Mouse (Mus musculus) small intestine, adult 2 months (tissue): ENCODE measurements around the gene Rad1. TPM values are rescaled to one million over a fixed set of nuclear protein-coding genes. Genes with fewer than 3 reads are reported as not detected.

ENCODE experiments used
- H3K27ac ChIP-seq: fragments of 200-500 bp; 2 replicates; pipeline ENCODE4 v1.5.1; 2012; ENCODE audit warnings: low read depth, low read length, control low read depth, inconsistent platforms; ENCODE audit not compliant: insufficient read depth
- H3K27me3 ChIP-seq: fragments of 200-500 bp; 2 replicates; pipeline ENCODE4 v1.6.1; 2012; ENCODE audit warnings: mild to moderate bottlenecking, moderate library complexity, low read length, inconsistent platforms; ENCODE audit not compliant: control insufficient read depth, insufficient read depth
- H3K36me3 ChIP-seq: fragments of 200-500 bp; 2 replicates; pipeline ENCODE4 v1.6.1; 2012; ENCODE audit warnings: mild to moderate bottlenecking, low read length, control low read depth, inconsistent platforms; ENCODE audit not compliant: control insufficient read depth, insufficient read depth
- H3K4me1 ChIP-seq: fragments of 200-500 bp; 2 replicates; pipeline ENCODE4 v1.6.1; 2012; ENCODE audit warnings: low read length, inconsistent platforms, mixed read lengths; ENCODE audit not compliant: control insufficient read depth, insufficient read depth, insufficient read length
- H3K4me3 ChIP-seq: fragments of 200-500 bp; 2 replicates; pipeline ENCODE4 v1.5.1; 2012; ENCODE audit warnings: low read depth, mild to moderate bottlenecking, control low read depth, inconsistent platforms, low read length, moderate library complexity
- CTCF ChIP-seq: fragments of 200-500 bp; IDR thresholded peaks from 2 replicates; pipeline ENCODE4 v1.5.1; 2012; ENCODE audit warnings: low read depth, mild to moderate bottlenecking, control low read depth, inconsistent platforms, low read length, moderate library complexity, mixed read lengths; ENCODE audit not compliant: insufficient replicate concordance, insufficient read length; ENCODE audit errors: extremely low read depth
- POLR2A ChIP-seq: fragments of 200-500 bp; IDR thresholded peaks from 2 replicates; pipeline ENCODE4 v1.6.1; 2012; ENCODE audit warnings: low read depth, mild to moderate bottlenecking, control low read depth, inconsistent platforms, low read length, moderate library complexity
- WGBS: fragments of 180-500 bp; shearing (Covaris S2); methylation state at CpG from one replicate; pipeline ENCODE4 v1.1.7; 2018; 5-methylcytosine and 5-hydroxymethylcytosine counted together
- polyA plus RNA-seq: library from polyadenylated mRNA; depleted of rRNA; stranded (reverse); fragments of >200 nt; gene quantifications from 2 replicates; pipeline ENCODE4 v1.2.3, GENCODE M21; 2012; rRNA removed

Rad1 gene
- polyA plus RNA-seq, 1 experiment: 2.7 TPM

- no peak for TF ChIP-seq POLR2A
- TF ChIP-seq CTCF: no peak
- H3K4me3 ChIP-seq: no peak overlapping the region
- 77% methylated on average over 16 of the region's 16 CpGs for WGBS
- H3K27me3 ChIP-seq: no peaks in the 10 kb centered on the region
- no peak overlapping the region for H3K27ac ChIP-seq
- H3K36me3 ChIP-seq: no peaks in the 10 kb centered on the region
- H3K4me1 ChIP-seq: no peaks in the 10 kb centered on the region
These were observed 54.7 kb downstream of the Rad1 start for GRCm38 (mm10) chr15:10540271-10541088.

Other genes starting within 250 kb of the Rad1 start
- gene Gm21973, start 160.6 kb upstream of the Rad1 start, polyA plus RNA-seq: not detected in 2 replicates
- 0.06 and 0.08 TPM in 2 replicates for gene Agxt2, start 127.5 kb upstream of the Rad1 start, polyA plus RNA-seq
- gene Dnajc21, start 15.5 kb upstream of the Rad1 start, polyA plus RNA-seq: 0.30 and 0.77 TPM in 2 replicates
- gene Brix1, start 71 bp upstream of the Rad1 start, polyA plus RNA-seq: 0.05 and 0.18 TPM in 2 replicates
- not detected in 2 replicates for gene Ttc23l, start 72.7 kb downstream of the Rad1 start, polyA plus RNA-seq
- 0.63 and 2.1 TPM in 2 replicates for gene Rai14, start 228.6 kb downstream of the Rad1 start, polyA plus RNA-seq